Mouse (Mus musculus) forebrain, postnatal 0 days (tissue): ENCODE results near the gene Swt1. TPM values are rescaled to one million over a fixed set of nuclear protein-coding genes. Genes with fewer than 3 reads are reported as not detected.
"Not testable (repeated sequence)": the region's sequence is repeated elsewhere in the genome, so short reads cannot be mapped to it uniquely, and the experiment has no call there.

Experiments used
- ATAC-seq: fragments of 200-750 bp; cut with Nextera tagmentation; 2 replicates; pipeline ENCODE4 v1.8.0; 2017; ENCODE audit warnings: mild to moderate bottlenecking, moderate library complexity
- DNase-seq: peaks from one replicate; pipeline ENCODE4 v3.0.0-alpha.2; 2015
- H3K27ac ChIP-seq: fragments of 300-500 bp; sonication (generic); 2 replicates; pipeline ENCODE4 v1.5.1; 2014; ENCODE audit warnings: low read depth, mild to moderate bottlenecking, antibody characterized with exemption, low read length, moderate library complexity, mixed read lengths
- H3K27me3 ChIP-seq: fragments of 300-500 bp; sonication (generic); 2 replicates; pipeline ENCODE4 v1.6.1; 2014; ENCODE audit warnings: mild to moderate bottlenecking, low read length, mixed read lengths; ENCODE audit not compliant: insufficient read depth
- H3K36me3 ChIP-seq: fragments of 300-500 bp; sonication (generic); 2 replicates; pipeline ENCODE4 v1.6.1; 2014; ENCODE audit warnings: mild to moderate bottlenecking, moderate library complexity; ENCODE audit not compliant: insufficient read depth
- H3K4me1 ChIP-seq: fragments of 300-500 bp; sonication (generic); 2 replicates; pipeline ENCODE4 v1.6.1; 2014; ENCODE audit warnings: antibody characterized with exemption; ENCODE audit not compliant: insufficient read depth
- H3K4me2 ChIP-seq: fragments of 300-500 bp; sonication (generic); 2 replicates; pipeline ENCODE4 v1.6.1; 2014; ENCODE audit warnings: low read depth, mild to moderate bottlenecking, moderate library complexity
- H3K4me3 ChIP-seq: fragments of 300-500 bp; sonication (generic); 2 replicates; pipeline ENCODE4 v1.5.1; 2014; ENCODE audit warnings: low read depth, low read length, mixed read lengths
- H3K9ac ChIP-seq: fragments of 300-500 bp; sonication (generic); 2 replicates; pipeline ENCODE4 v1.6.1; 2014; ENCODE audit warnings: mild to moderate bottlenecking
- H3K9me3 ChIP-seq: fragments of 300-500 bp; sonication (generic); 2 replicates; pipeline ENCODE4 v1.6.1; 2016; ENCODE audit warnings: low read length
- CTCF ChIP-seq: sonication (generic); IDR thresholded peaks from 2 replicates; pipeline ENCODE4 v1.5.1; 2016; ENCODE audit warnings: antibody characterized with exemption, control low read depth, low read depth
- WGBS: fragments of 180-500 bp; shearing (Covaris S2); extraction: QIAGEN DNeasy Blood & Tissue Kit; methylation state at CpG from one replicate; pipeline ENCODE4 v1.1.7; 2014; 5-methylcytosine and 5-hydroxymethylcytosine counted together
- polyA plus RNA-seq: library from polyadenylated mRNA; unstranded; fragments of >200 nt; fragmentation: Nextera tagmentation; extraction: Ambion mirVana; gene quantifications from 2 replicates; pipeline ENCODE4 v1.2.1, GENCODE M21; 2015
- total RNA-seq: library from RNA; depleted of rRNA; stranded (reverse); fragments of >200 nt; gene quantifications from 2 replicates; pipeline ENCODE4 v1.2.3, GENCODE M21; 2014

Swt1 gene
- total and polyA plus RNA-seq, 2 experiments from 2014 or later, result 12.6 to 14.4 TPM

- Histone ChIP-seq H3K4me1 (no peaks in the 10 kb centered on the region), H3K4me3 (no peak overlapping the region), H3K27ac (no peak overlapping the region), H3K9ac (no peak overlapping the region), H3K9me3 (no peaks in the 10 kb centered on the region), H3K27me3 (no peaks in the 10 kb centered on the region), H3K4me2 (no peak overlapping the region), H3K36me3 (peaks cover 46% of the 10 kb centered on the region)
- TF ChIP-seq CTCF, result no peak
- DNase-seq (no peak), ATAC-seq (no peak)
- 92% methylated on average over 5 of the region's 5 CpGs for WGBS
Measured at GRCm38 (mm10) chr1:151367721-151368324, 60.4 kb downstream of the Swt1 start.

- no peaks in the 10 kb centered on the region for H3K4me1 ChIP-seq
- WGBS, result 88% methylated on average over 8 of the region's 8 CpGs
- ATAC-seq (no peak), DNase-seq (no peak)
- no peak for TF ChIP-seq CTCF
- H3K9ac ChIP-seq, result no peak overlapping the region
- H3K36me3 ChIP-seq, result peaks cover 48% of the 10 kb centered on the region
- H3K27me3 ChIP-seq, result no peaks in the 10 kb centered on the region
- no peak overlapping the region for H3K4me2 ChIP-seq
- no peak overlapping the region for H3K4me3 ChIP-seq
- no peak overlapping the region for H3K27ac ChIP-seq
- no peaks in the 10 kb centered on the region for H3K9me3 ChIP-seq
Measured at GRCm38 (mm10) chr1:151366944-151367605, 61.2 kb downstream of the Swt1 start.

GRCm38 (mm10) chr1:151359374-151359773, 68.9 kb downstream of the Swt1 start:
- DNase-seq, result no peak
- Histone ChIP-seq H3K4me2 (no peak overlapping the region), H3K36me3 (peaks cover 71% of the 10 kb centered on the region), H3K4me3 (no peak overlapping the region), H3K27ac (no peak overlapping the region), H3K27me3 (no peaks in the 10 kb centered on the region), H3K9me3 (no peaks in the 10 kb centered on the region), H3K9ac (no peak overlapping the region), H3K4me1 (no peaks in the 10 kb centered on the region)
- no peak for TF ChIP-seq CTCF
- ATAC-seq, result no peak
- 87% methylated on average over 3 of the region's 3 CpGs for WGBS

- Histone ChIP-seq H3K27ac (no peak overlapping the region), H3K9ac (no peak overlapping the region), H3K4me3 (no peak overlapping the region), H3K4me2 (no peak overlapping the region), H3K9me3 (no peaks in the 10 kb centered on the region), H3K27me3 (no peaks in the 10 kb centered on the region), H3K4me1 (no peaks in the 10 kb centered on the region), H3K36me3 (peaks cover 84% of the 10 kb centered on the region)
- WGBS, result 93% methylated on average over 5 of the region's 5 CpGs
- no peak for ATAC-seq
- no peak for TF ChIP-seq CTCF
- DNase-seq, result no peak
Measured at GRCm38 (mm10) chr1:151355994-151356393, 72.3 kb downstream of the Swt1 start.

- no peaks in the 10 kb centered on the region for H3K4me1 ChIP-seq
- H3K4me2 ChIP-seq, result no peak overlapping the region
- H3K9me3 ChIP-seq, result no peaks in the 10 kb centered on the region
- no peak overlapping the region for H3K4me3 ChIP-seq
- H3K9ac ChIP-seq, result no peak overlapping the region
- H3K27me3 ChIP-seq, result no peaks in the 10 kb centered on the region
- peak; percentile 68 for TF ChIP-seq CTCF
- H3K36me3 ChIP-seq, result peaks cover 66% of the 10 kb centered on the region
- DNase-seq (peak; percentile 46), ATAC-seq (peak; percentile 61)
- H3K27ac ChIP-seq, result no peak overlapping the region
- 90% methylated on average over 2 of the region's 2 CpGs for WGBS
Measured at GRCm38 (mm10) chr1:151352911-151353310, 75.3 kb downstream of the Swt1 start.

- H3K4me1 ChIP-seq, H3K27ac ChIP-seq, DNase-seq, H3K9me3 ChIP-seq, H3K4me3 ChIP-seq, H3K27me3 ChIP-seq, ATAC-seq, H3K9ac ChIP-seq: not testable (repeated sequence)
- peak; percentile 46 for TF ChIP-seq CTCF
- 69% methylated on average over 4 of the region's 4 CpGs for WGBS
- Histone ChIP-seq H3K36me3 (peaks cover 28% of the 10 kb centered on the region), H3K4me2 (0 out of 2 replicates have a peak overlapping the region, but pooled peaks have one; percentile 15)
Measured at GRCm38 (mm10) chr1:151348293-151348692, 80.0 kb downstream of the Swt1 start.

- Histone ChIP-seq H3K4me3 (peak overlapping the region; percentile 89), H3K27ac (no peak overlapping the region), H3K4me2 (peak overlapping the region; percentile 74), H3K9me3 (no peaks in the 10 kb centered on the region), H3K36me3 (peaks cover 14% of the 10 kb centered on the region), H3K4me1 (peaks cover 6% of the 10 kb centered on the region), H3K9ac (no peak overlapping the region), H3K27me3 (no peaks in the 10 kb centered on the region)
- no peak for TF ChIP-seq CTCF
- 32% methylated on average over 6 of the region's 6 CpGs for WGBS
- ATAC-seq, result no peak
- no peak for DNase-seq
Measured at GRCm38 (mm10) chr1:151346681-151347127, 81.6 kb downstream of the Swt1 start.
